Mouse (Mus musculus) lung, adult 2 months (tissue): ENCODE measurements around the gene Jazf1.
A peak's percentile ranks its signal among the peaks of the same experiment; 100 is the strongest.

ENCODE experiments used
- CTCF ChIP-seq: fragments of 200-500 bp; IDR thresholded peaks from 2 replicates; pipeline ENCODE4 v1.5.1; 2011; ENCODE audit warnings: mild to moderate bottlenecking, low read length, control low read depth; ENCODE audit not compliant: insufficient read depth
- POLR2A ChIP-seq: fragments of 200-500 bp; IDR thresholded peaks from 2 replicates; pipeline ENCODE4 v1.6.1; 2011; ENCODE audit warnings: low read depth, mild to moderate bottlenecking, control low read depth, low read length, borderline replicate concordance; ENCODE audit errors: extremely low read depth

DNA sequence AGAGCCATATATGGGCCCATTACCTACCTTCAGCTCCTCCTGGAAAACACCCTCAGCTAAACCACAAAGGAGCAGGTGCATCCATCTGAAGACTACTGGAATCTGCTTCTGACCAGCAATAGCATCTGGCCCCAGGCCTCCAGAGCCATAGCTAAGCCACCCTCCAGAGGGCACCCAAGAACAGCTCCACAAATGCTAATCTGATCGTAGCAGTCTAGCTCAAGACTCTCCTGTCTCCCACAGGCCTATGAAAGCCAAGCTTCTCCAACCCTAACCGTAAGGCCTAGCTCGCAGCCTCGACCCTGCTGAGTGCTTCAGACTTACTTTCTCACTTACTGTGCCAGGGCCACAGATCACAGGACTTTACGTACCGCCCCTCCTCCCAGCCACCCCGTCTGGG, 96.3 kb downstream of the Jazf1 start:
- TF ChIP-seq CTCF, result peak; percentile 11; the same call in 1 of the 2 replicates
- TF ChIP-seq POLR2A, result no peak
